Mouse (Mus musculus) kidney, postnatal 25 days (tissue): ENCODE results near the gene Cnot9.
"Not testable (repeated sequence)": the region's sequence is repeated elsewhere in the genome, so short reads cannot be mapped to it uniquely, and the experiment has no call there.

ENCODE experiments used
- DNase-seq, 2 experiments: peaks; one replicate each; pipeline ENCODE4 v3.0.0; 2021; ENCODE audit warnings: mixed read lengths in 2 of 2

Cnot9 gene

DNA sequence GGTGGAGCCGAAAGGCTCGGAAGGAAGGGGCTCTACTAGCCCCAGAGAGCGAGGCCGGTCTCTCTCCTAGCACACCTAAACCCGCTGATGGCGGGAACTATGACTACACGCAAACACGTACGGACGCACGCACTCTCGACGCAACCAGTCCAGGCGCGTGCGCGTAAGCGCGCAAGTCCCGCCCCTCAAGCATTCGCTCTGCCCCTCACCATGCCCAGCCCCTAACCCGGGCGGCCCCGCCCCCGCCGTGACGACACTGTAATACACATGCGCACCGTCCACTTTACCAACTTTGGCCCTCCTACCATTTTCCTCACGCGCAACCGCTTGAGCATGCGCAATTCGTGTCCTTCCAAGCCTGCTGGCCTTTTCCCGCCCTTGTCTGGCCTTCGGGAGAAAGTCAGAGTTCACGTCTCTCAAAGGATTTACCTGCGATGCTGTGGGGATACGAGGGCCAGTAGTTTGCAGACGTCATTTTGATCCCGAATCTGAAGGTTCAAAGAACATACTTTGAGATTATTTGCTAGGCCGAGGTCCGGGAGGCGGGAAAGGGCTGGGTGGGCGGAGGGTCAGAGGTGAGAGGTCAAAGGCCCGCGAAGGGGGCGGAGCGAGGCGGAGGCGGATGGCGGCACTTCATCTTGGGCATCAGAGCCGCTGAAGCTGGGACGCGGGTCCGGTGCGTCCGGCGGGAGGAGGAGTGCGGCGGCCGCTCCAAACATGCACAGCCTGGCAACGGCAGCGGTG is at the start of gene Cnot9:
Cnot9 (plus strand) TSS at position 338 of the 744 bp plus-strand sequence.
- DNase-seq, result peak; percentile 100

DNA sequence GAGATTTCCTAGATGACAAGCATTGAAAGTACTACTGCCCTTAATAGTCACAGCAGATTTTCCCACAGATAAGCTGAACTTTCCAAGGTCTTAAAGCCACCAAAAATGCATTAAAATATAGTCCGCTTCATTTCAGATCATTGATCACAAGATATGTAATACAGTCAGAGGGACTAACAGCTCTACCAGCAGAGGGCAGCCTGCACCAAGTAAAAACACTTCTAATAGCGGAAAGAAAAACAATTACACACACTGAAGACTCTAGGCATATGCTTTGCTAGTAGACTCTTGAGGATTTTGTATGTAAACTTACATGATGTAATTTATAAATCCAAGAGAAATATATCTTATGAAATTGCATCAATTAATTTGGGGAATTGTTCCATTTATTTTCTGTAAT is 45.6 kb upstream of the Cnot9 start:
- peak; percentile 45 to 80 for DNase-seq

- no peak for DNase-seq
Observed at GRCm38 (mm10) chr1:74485792-74486191, 20.1 kb upstream of the Cnot9 start.

GRCm38 (mm10) chr1:74501106-74501505 is 4.8 kb upstream of the Cnot9 start:
- no peak for DNase-seq

DNA sequence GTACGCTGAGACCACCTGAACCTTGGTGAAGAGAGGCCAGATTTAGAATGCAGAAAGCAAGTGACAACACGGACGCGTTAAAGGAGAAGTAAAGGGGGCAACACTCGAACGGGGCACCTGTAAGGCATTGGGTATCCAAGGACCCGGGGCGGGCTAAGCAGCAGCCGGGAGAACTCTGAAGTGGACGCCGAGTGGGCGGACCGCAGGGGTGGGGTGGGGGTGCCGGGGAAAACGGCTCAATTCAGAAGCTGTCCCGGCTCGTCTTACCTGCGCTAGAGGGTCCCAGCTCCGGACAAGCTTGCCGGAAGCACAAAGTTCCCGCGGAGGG is 501 bp upstream of the Cnot9 start:
- DNase-seq, result no peak

- peak; percentile 20 to 71 for DNase-seq
Observed at GRCm38 (mm10) chr1:74506471-74506881, 618 bp downstream of the Cnot9 start.

DNA sequence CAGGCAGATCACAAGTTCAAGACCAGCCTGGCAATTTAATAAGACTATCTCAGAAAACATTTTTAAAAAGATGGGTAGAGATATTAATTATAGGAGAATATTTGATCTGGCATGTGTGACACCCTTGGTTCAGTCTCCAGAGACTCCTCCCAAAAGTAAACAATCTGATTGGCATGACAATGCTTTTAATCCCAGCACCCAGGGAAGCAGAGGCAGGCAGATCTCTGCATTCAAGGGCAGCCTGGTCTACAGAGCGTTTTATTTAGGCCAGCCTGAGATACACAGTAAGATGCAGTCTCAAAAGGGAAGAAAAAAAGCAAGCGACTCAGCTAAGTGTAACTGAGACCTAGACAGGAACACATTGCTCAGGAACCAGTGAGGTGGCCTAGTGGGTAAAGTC is 1.9 kb downstream of the Cnot9 start:
- no peak for DNase-seq

DNA sequence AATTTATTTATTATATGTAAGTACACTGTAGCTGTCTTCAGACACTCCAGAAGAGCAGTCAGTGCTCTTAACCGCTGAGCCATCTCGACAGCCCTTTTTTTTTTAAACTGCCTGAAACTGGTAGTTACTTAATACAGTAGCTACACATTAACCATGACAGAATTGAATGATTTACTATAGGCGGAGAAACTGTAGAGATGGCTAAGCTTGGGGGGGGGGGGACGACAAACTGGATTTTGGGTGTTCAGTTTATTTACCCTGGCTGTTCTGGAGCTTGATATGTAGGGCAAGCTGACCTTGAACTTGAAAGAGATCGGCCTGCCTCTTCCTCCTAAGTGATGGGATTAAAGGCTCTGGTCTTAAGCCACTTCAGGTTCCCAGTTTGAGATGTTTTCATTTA is 5.4 kb downstream of the Cnot9 start:
- DNase-seq, result no peak

GRCm38 (mm10) chr1:74512999-74513398 is 7.1 kb downstream of the Cnot9 start:
- DNase-seq, result not testable (repeated sequence)

GRCm38 (mm10) chr1:74519875-74520274 is 14.0 kb downstream of the Cnot9 start:
- no peak for DNase-seq

- peak in 1 of 2 experiments; percentile 51 for DNase-seq
Observed at GRCm38 (mm10) chr1:74524746-74525145, 18.9 kb downstream of the Cnot9 start.

- DNase-seq, result peak; percentile 23 to 72
Observed at GRCm38 (mm10) chr1:74528589-74528988, 22.7 kb downstream of the Cnot9 start.

DNA sequence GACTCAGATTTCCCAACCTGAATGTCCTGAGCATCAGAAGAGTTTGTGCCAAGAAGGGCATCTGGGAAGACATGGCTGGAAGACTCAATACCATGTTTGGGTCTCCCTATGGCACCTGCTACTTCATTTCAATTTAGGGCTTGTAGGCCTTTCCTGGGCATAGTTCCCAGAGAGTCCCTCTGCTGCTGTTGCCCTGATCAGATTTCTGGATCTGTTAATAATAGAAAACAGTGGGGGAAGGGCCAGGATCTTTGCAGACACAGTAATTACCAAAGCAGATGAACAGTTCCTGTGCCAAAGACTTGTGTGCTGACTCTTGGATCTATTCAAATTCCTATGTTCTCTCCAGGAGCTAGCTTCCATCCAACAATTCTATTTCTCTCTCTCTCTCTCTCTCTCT is 32.8 kb downstream of the Cnot9 start:
- DNase-seq, result no peak

DNA sequence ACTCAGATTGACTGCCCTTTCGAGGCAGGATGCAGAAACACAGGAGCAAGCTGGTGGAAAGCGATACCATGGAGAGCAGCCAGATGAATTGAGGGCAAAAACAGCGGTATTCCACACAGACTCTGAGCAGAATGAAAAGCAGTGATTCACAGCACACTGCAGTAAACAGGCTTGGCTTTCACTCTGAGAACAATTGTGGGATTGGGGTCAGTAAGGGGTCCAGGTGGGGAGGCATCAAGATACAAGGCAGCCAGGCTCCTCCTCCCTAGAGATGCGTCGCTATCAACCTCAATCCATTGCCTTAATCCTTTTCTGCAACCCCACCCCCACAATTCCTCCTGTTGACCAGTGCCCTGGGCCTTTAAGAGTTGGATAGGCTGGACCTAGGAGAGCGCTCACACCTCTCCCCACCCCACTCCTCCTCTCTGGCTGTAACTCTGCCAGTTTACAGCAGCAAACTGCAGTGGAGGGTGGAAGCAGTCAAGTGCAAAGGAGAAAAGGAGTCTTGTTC is 36.6 kb downstream of the Cnot9 start, which contains the start of gene Plcd4:
Plcd4 (plus strand) TSS at position 438 of the 511 bp plus-strand sequence.
- peak; percentile 20 to 66 for DNase-seq

DNA sequence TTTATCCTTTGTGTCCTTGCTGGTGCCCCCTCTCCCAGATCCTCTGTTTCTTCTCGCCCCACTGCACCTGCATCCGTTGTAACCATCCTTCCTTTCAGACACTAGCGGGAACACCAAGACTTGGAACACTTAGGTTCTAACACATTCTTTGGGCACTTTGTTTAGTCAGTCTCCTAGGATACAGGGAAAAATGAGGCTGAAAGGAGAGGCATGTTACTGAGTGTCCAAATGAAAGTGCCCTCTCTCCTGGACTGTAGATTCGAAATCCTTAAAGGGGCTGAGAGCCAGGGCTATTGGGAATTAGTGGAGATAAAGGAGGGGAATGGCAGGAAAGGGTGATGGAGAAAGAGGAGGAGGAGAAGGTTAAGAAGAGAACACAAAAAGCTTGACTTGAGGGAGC is 38.3 kb downstream of the Cnot9 start, which contains the start of gene Usp37:
Usp37 (minus strand) TSS at position 101 of the 400 bp plus-strand sequence.
- no peak for DNase-seq

DNA sequence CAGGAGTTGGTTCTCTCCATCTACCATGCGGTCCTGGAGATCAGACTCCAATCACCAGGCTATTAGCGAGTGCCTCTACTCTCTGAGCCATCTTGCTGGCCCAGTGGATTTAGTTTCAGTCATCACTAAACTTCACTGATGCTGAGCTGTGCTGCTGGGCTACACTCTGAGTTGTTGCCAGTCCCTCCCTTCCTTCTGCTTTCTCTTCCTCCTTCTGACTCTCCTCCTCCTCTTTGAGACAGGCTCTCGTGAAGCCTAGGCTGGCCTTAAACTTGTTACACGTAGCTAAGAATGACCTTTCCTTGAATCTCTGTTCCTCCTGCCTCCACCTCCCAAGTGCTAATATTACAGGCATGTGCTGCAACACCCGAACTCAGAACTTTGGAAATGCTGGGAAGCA is 53.2 kb downstream of the Cnot9 start:
- DNase-seq, result no peak

DNA sequence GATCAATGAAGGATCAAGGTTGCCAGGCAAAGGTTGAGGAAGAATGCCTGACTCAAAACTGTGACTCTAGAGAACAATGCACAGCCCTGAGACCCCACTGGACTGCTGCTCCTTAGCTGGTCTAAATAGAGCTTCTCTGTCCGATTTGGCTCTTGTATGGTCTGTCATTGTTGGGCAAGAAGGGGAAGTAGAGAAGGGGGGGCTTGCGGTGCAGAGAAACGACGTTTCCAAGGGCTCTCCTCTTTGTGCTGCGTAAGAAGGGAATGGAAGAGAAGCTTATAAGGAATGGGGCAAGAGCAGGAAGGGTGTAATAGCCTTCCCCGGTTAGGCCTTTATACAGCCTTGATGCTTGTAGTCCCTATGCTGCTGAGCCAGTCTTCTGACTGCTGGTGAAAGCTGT is 60.0 kb downstream of the Cnot9 start:
- DNase-seq, result no peak

- DNase-seq, result no peak
Observed at GRCm38 (mm10) chr1:74569739-74570719, 64.2 kb downstream of the Cnot9 start.
